Mouse (Mus musculus) brain, embryonic 14.5 days (tissue): Measurements from ENCODE around the gene Atp8b5. TPM values are rescaled to one million over a fixed set of nuclear protein-coding genes. Genes with fewer than 3 reads are reported as not detected.

Experiments
- DNase-seq: peaks from one replicate; pipeline ENCODE4 v3.0.0-alpha.2; 2011; ENCODE audit warnings: low read depth
- CTCF ChIP-seq: fragments of 200-500 bp; IDR thresholded peaks from 2 replicates; pipeline ENCODE4 v1.5.1; 2012; ENCODE audit warnings: inconsistent platforms, mild to moderate bottlenecking, moderate library complexity, borderline replicate concordance; ENCODE audit not compliant: insufficient read depth, insufficient read length; ENCODE audit errors: extremely low read depth
- POLR2A ChIP-seq: fragments of 200-500 bp; IDR thresholded peaks from 2 replicates; pipeline ENCODE4 v1.6.1; 2012; ENCODE audit warnings: mild to moderate bottlenecking, inconsistent platforms, borderline replicate concordance; ENCODE audit not compliant: poor library complexity, insufficient read depth, insufficient read length, severe bottlenecking; ENCODE audit errors: extremely low read depth
- polyA plus RNA-seq: library from polyadenylated mRNA; depleted of rRNA; stranded (reverse); fragments of >200 nt; gene quantifications from 2 replicates; pipeline ENCODE4 v1.2.3, GENCODE M21; 2012

Atp8b5 gene
- polyA plus RNA-seq, 1 experiment = 0.63 TPM

DNA sequence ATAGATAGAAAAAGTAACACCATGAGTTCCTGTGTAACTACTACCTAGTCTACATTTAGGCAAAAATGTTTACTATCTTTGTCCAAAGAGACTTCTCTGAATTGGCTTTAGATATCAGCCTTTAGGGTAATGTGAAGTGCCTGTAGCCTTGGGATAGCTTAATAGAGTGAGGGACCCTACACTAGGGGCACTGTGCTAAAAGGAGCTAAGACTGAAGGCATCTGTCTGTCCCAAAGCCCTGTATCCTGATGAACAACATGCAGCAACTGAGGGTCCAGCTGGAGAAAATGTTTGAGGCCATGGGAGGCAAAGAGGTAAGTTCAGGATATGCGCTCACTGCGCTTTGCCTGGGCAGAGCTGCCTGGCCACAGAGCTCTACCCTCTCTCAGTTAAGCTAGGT lies 9.9 kb upstream of the Atp8b5 start:
- TF ChIP-seq POLR2A (no peak), CTCF (no peak)
- no peak for DNase-seq

DNA sequence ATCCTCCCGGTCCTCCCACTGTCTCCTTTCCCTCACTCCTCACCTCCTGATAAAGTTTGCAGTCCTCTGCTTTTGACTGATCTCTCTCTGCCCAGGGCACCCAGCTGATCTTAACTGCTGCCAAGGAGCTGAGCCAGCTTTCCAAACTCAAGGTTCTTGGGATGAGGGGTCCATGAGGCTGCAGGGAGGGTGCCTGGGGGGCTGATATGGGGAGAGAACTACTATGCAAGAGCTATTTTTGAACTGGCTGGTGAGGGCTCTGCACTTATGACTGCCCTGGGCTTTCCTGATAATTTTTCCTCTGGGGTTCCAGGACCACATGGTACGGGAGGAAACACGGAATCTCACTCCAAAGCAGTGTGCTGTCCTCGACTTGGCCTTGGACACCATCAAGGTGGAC lies 8.4 kb upstream of the Atp8b5 start:
- no peak for DNase-seq
- TF ChIP-seq POLR2A (no peak), CTCF (no peak)

DNA sequence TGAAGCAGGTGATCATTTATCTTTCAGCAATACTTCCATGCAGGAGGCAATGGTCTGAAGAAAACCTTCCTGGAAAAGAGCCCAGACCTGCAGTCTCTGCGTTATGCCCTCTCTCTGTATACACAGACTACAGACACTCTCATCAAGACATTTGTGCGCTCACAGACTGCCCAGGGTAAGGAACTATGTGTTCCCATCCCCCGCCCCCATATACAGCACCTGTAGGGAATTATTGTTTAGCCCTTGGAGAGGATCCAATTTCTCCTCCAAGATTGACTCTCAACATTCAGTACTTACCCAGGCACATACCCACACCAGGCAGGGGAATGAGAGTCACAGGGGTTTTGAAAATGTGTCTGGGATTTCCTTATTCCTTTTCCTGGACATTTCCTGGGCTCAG lies 7.5 kb upstream of the Atp8b5 start:
- no peak for TF ChIP-seq CTCF
- TF ChIP-seq POLR2A = no peak
- no peak for DNase-seq

DNA sequence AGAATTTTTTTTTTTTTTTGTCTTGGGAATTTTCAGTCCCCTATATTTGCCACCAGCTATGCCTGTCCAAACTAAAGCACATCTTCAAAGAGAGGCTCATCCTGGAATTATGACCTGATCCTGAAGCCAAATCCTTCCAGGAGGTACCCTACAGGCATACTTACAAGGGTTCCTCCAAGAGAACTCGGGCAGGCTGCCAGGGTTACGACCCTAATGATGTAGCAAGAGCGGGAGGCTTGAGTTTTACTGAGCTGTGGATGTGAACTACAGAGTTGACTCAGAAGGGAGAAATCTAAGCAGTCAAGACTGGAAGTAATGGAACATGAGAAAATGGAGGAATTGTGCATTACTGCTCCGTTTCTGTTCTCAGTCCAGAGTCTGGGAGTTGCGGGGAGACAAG lies 6.9 kb upstream of the Atp8b5 start:
- peak; percentile 22 for DNase-seq
- no peak for TF ChIP-seq POLR2A
- no peak for TF ChIP-seq CTCF

DNA sequence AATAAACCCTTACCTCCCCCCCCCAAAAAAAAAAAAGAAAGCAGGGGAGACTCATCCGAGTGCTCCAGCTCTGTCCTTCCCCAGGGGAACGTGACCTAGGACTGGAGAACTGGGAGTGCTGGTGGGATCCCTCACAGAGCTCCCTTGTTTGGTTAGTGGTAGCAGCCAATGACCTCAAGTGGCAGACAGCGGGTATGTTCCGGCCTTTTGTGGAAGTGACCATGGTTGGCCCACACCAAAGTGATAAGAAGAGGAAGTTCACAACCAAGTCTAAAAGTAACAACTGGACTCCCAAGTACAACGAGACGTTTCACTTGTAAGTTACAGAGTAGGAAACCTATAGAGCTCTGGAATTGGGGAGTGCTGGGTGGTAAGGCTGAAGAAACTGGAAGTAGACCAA lies 4.1 kb upstream of the Atp8b5 start:
- TF ChIP-seq CTCF = no peak
- TF ChIP-seq POLR2A = no peak
- no peak for DNase-seq

DNA sequence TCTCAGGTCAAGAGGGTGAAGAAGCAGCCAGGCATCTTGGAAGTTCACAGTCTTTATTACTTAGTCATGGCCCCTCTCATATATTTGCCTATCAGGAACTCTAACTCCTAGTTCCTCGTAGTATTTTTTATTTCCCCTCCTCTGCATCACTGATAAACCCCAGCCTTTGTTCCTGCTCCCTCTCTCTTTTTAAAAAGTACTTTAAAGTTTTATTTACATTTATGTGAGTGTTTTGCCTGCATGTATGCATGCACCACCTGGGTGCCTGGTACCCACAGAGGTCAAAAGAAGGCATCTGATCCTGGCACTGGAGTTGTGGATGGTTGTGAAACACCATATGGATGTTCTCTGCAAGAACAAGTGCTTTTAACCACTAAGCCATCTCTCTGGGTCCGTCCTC lies 813 bp upstream of the Atp8b5 start:
- DNase-seq = no peak
- TF ChIP-seq POLR2A (no peak), CTCF (no peak)

DNA sequence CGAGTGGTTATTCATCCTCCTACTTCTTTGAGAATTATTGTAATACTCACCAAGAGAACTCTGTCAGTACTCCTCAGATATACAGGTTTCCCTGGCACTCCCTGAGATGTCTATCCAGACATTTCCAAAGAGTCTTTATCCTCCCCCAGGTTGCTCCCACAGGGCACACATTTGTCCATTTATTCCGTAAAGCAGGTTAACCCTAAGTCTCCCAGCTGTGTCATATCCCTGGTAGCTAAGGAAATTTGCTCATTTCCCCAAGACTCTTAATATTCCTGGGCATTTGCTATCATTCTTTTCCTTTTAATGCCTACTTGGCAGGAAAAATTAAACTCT lies 332 bp downstream of the Atp8b5 start:
- no peak for DNase-seq
- TF ChIP-seq CTCF (no peak), POLR2A (no peak)

GRCm38 (mm10) chr4:43285476-43285875 lies 18.5 kb downstream of the Atp8b5 start:
- DNase-seq = no peak
- TF ChIP-seq CTCF (no peak), POLR2A (no peak)

GRCm38 (mm10) chr4:43287305-43287704 lies 20.3 kb downstream of the Atp8b5 start:
- DNase-seq = no peak
- TF ChIP-seq CTCF = no peak

- TF ChIP-seq POLR2A (no peak), CTCF (0 out of 2 replicates have a peak, but pooled peaks have one; percentile 8)
- DNase-seq = no peak
Observed at GRCm38 (mm10) chr4:43294001-43294400, 27.0 kb downstream of the Atp8b5 start.

DNA sequence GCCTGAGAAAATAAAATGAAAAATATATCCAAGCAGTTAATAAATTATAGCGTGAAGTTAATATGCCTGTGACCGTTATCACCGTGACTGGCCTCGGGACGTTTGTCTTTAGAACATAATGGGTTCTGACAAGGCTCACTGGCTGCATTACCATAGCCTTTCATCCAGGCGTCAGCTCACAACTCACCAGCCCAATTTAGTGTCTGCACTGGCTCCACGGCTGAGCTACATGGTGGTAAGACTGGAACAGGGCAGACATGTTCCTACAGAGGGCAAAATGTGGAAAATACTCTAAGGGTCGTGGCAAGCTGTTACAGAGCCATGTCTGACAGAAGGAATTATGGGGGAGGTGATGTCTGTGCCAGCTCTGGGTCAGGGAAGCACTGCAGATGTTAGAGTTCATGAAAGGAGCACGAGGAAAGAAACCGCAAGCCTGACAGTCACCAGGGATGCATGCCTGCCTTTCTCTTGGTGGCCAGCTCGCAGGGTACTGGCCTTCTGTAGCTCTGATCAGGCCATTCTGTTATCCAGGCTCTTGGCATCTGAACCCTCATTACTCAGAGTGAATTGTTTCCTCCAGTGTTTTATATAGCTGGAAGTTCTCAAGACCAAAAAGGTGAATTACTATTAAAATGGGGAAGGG lies 42.9 kb downstream of the Atp8b5 start:
- DNase-seq = peak; percentile 65
- TF ChIP-seq CTCF = no peak
- no peak for TF ChIP-seq POLR2A

DNA sequence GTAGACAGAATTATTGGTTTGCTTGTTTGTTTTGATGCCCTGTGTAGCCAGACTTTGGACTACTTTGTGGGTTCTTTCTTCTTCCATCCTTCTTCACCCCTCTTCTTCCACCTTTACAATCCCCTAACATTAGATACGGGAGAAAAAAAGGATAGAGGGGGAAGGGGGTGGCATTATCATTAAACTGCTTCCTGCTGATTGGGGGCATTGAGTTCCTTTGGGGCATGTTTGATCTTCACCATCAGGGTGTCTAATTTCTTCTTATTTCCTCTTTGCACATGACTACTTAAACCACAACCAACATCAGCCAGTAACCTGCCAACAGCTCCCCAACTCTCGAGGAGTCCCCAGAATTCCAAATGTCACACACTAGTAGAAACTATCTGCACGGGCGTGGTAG lies 54.6 kb downstream of the Atp8b5 start:
- no peak for TF ChIP-seq CTCF

GRCm38 (mm10) chr4:43322336-43322735 lies 55.4 kb downstream of the Atp8b5 start:
- DNase-seq = no peak
- TF ChIP-seq POLR2A (no peak), CTCF (no peak)

More for the DNA sequence above, 54.6 kb downstream of the Atp8b5 start:
- no peak for DNase-seq
